Mouse (Mus musculus): Measurements from ENCODE around the gene Gcc2.

GRCm38 (mm10) chr10:58282238-58282637, 26.9 kb downstream of the Gcc2 start:
- TF ChIP-seq POLR2A (IDR thresholded peaks at IDR 0.05; ENCODE audit: low read depth, low read length) (no peak), CTCF (conservative IDR thresholded peaks at IDR 0.05; ENCODE audit: insufficient read depth, insufficient read length, low read depth, low read length) (no peak)

All from kidney, adult 2 months (tissue).